Mouse (Mus musculus) kidney, embryonic 16.5 days (tissue): ENCODE results near the gene Edn3. TPM values are rescaled to one million over a fixed set of nuclear protein-coding genes. Genes with fewer than 3 reads are reported as not detected.

Source experiments
- ATAC-seq: fragments of 200-750 bp; cut with Nextera tagmentation; 2 replicates; pipeline ENCODE4 v1.8.0; 2017; ENCODE audit warnings: moderate TSS enrichment; ENCODE audit not compliant: low FRiP score, low TSS enrichment
- H3K27ac ChIP-seq: fragments of 300-500 bp; sonication (generic); 2 replicates; pipeline ENCODE4 v1.5.1; 2014; ENCODE audit warnings: low read length
- H3K27me3 ChIP-seq: fragments of 300-500 bp; sonication (generic); 2 replicates; pipeline ENCODE4 v1.6.1; 2014; ENCODE audit warnings: low read length, control low read depth, mixed read lengths; ENCODE audit not compliant: insufficient read depth
- H3K36me3 ChIP-seq: fragments of 300-500 bp; sonication (generic); 2 replicates; pipeline ENCODE4 v1.6.1; 2014; ENCODE audit warnings: low read length, control low read depth, mixed read lengths; ENCODE audit not compliant: insufficient read depth
- H3K4me1 ChIP-seq: fragments of 300-500 bp; sonication (generic); 2 replicates; pipeline ENCODE4 v1.6.1; 2014; ENCODE audit warnings: low read length, control low read depth, mixed read lengths; ENCODE audit not compliant: insufficient read depth
- H3K4me2 ChIP-seq: fragments of 300-500 bp; sonication (generic); replicated peaks from 2 replicates; pipeline ENCODE4 v1.6.1; 2014; ENCODE audit warnings: low read depth, low read length
- H3K4me3 ChIP-seq: fragments of 300-500 bp; sonication (generic); 2 replicates; pipeline ENCODE4 v1.5.1; 2014; ENCODE audit warnings: mild to moderate bottlenecking, low read length
- H3K9ac ChIP-seq: fragments of 300-500 bp; sonication (generic); replicated peaks from 2 replicates; pipeline ENCODE4 v1.6.1; 2014; ENCODE audit warnings: low read length
- H3K9me3 ChIP-seq: fragments of 300-500 bp; sonication (generic); 2 replicates; pipeline ENCODE4 v1.6.1; 2016; ENCODE audit warnings: low read length, control low read depth
- WGBS: fragments of 180-500 bp; shearing (Covaris S2); extraction: QIAGEN DNeasy Blood & Tissue Kit; methylation state at CpG from one replicate; pipeline ENCODE4 v1.1.7; 2014; 5-methylcytosine and 5-hydroxymethylcytosine counted together
- polyA plus RNA-seq: library from polyadenylated mRNA; unstranded; fragments of >200 nt; fragmentation: Nextera tagmentation; extraction: Ambion mirVana; gene quantifications from 2 replicates; pipeline ENCODE4 v1.2.1, GENCODE M21; 2015

Gene Edn3
- polyA plus RNA-seq, 1 experiment from 2014 or later: 8.6 TPM

DNA sequence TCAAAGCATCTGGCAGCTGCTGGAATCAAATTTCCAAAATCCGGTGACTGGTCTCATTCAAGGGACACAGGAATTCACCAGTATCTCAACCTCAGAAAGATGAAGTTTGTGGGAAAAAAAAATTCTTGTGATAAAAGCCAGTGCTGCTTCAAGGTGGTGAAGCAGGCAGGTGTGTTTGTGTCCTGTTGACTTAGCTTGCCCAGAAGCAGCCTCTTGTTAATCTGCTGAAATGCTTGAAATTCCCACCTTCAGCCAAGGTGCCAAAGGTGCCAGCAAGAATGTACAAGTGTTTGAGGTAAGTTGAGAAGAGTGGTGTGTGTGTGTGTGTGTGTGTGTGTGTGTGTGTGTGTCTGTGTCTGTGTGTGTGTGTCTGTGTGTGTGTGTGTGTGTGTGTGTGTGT is 6.2 kb upstream of the Edn3 start:
- Histone ChIP-seq H3K4me1 (no peaks in the 10 kb centered on the region), H3K27me3 (no peaks in the 10 kb centered on the region), H3K9me3 (no peaks in the 10 kb centered on the region), H3K4me2 (no peak overlapping the region), H3K36me3 (no peaks in the 10 kb centered on the region), H3K4me3 (no peak overlapping the region), H3K27ac (no peak overlapping the region), H3K9ac (no peak overlapping the region)
- WGBS: 53% methylated on average over 1 of the region's 1 CpGs
- ATAC-seq: no peak

DNA sequence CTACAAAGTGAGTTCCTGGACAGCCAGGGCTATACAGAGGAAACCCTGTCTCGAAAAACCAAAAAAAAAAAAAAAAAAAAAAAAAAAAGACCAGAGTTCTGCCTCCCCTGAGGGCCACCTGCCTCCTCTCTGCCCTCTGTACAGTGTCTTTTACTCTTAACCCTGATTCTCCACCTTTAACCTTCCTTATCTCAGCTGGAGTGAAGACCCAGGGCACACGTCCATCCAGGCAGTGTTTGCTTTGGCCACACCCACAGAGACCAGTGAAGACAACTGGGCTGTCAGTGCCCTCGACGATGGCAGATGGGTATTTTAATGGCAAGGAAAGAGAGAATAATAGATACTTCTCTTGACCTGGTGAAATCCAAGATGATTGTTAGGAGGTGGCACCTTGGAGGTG is 1.2 kb upstream of the Edn3 start:
- peaks cover 7% of the 10 kb centered on the region for H3K4me1 ChIP-seq
- H3K4me2 ChIP-seq: no peak overlapping the region
- WGBS: 70% methylated on average over 4 of the region's 4 CpGs
- no peak for ATAC-seq
- H3K27ac ChIP-seq: no peak overlapping the region
- H3K9ac ChIP-seq: no peak overlapping the region
- H3K27me3 ChIP-seq: peaks cover 3% of the 10 kb centered on the region; the same call in 1 of the 2 replicates
- H3K9me3 ChIP-seq: no peaks in the 10 kb centered on the region
- H3K36me3 ChIP-seq: no peaks in the 10 kb centered on the region
- H3K4me3 ChIP-seq: no peak overlapping the region

DNA sequence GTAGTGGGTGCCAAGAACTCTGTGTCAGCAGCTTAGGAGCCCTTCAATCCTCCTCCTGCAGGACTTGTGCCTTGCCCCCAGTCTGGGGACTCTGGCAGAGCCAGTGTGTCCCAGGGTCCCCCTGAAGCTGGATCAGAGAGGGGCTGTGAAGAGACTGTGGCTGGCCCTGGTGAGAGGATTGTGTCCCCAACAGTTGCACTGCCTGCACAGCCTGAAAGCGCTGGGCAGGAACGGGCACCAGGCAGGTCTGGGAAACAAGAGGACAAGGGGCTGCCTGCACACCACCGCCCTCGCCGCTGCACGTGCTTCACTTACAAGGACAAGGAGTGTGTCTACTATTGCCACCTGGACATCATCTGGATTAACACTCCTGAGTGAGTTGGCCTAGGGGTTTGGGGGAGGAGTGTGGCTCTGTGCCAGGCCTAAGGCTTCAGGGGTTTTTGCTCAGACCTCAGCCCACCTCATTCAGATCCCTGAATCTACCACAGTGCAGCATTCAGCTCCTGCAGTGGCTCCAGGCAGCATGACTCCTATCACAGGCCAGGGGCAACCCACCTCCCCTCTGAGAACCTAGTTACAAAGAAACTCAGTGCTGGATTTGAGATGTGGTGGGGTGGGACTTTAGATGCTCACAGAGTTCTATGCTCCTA is 1.2 kb downstream of the Edn3 start:
- Histone ChIP-seq H3K36me3 (no peaks in the 10 kb centered on the region), H3K4me2 (peak overlapping the region; percentile 95), H3K9me3 (no peaks in the 10 kb centered on the region), H3K4me1 (peaks cover 12% of the 10 kb centered on the region), H3K27ac (no peak overlapping the region), H3K4me3 (peak overlapping the region; percentile 57), H3K9ac (peak overlapping the region; percentile 34; the same call in 1 of the 2 replicates), H3K27me3 (peaks cover 3% of the 10 kb centered on the region; the same call in 1 of the 2 replicates)
- peak; percentile 37 for ATAC-seq
- 52% methylated on average over 6 of the region's 6 CpGs for WGBS

DNA sequence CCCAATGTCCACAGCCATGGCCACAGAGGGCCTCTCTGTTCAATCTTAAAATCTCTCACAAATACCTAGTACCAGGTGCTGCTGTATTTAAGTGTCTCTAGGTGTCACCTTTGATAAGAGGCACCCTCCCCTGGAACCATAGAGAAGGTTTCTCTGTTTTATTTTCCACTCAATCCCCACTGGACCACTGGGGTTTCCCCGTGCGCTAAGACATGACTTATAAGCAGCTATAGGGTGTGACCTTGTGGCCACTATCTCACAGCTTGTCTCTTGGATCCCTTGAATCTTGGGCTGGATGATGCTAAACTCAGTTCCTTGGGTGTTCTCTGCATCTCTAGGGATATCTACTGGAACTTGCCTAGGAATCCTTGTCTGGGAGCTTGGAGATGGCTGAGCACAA is 1.9 kb downstream of the Edn3 start:
- Histone ChIP-seq H3K36me3 (no peaks in the 10 kb centered on the region), H3K9ac (no peak overlapping the region), H3K27me3 (peaks cover 3% of the 10 kb centered on the region; the same call in 1 of the 2 replicates), H3K4me1 (peaks cover 12% of the 10 kb centered on the region), H3K4me3 (no peak overlapping the region), H3K27ac (no peak overlapping the region), H3K4me2 (no peak overlapping the region), H3K9me3 (no peaks in the 10 kb centered on the region)
- ATAC-seq: no peak
- 91% methylated on average over 2 of the region's 2 CpGs for WGBS

DNA sequence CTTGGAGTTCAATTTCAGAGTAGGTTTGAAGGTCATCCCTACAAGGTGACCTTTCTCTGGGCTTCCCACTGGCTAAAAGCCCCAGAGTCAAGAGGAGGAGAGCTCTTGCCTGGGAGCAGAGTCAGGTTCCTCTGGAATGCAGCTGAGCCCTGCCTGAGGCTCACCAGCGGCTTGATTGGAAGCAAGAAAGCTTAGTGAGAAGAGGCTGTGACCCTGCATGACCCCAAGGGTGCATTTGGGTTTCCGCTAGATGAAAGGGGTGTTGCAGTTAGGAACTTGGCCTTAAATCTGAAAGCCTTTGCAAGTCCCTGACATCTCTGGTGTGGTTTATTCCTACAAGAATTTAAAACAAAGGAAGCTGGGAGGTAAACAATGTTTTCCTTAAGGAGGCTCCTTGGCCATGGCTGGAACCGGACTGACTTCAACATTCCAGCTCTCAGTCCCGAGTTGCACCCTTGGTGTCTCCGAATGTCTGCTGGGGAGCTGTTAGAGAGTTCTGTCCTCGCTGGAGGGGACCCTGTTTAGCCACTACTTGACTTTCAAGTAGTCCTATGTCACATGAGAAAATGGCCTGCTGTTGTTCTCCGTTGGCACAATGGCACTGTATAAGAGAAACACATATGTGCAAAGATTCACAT is 8.6 kb downstream of the Edn3 start:
- ATAC-seq: 0 out of 2 replicates have a peak, but pooled peaks have one; percentile 36
- H3K9me3 ChIP-seq: no peaks in the 10 kb centered on the region
- no peak overlapping the region for H3K4me3 ChIP-seq
- no peaks in the 10 kb centered on the region for H3K36me3 ChIP-seq
- H3K4me1 ChIP-seq: peaks cover 11% of the 10 kb centered on the region; the same call in 1 of the 2 replicates
- H3K27ac ChIP-seq: no peak overlapping the region
- H3K4me2 ChIP-seq: no peak overlapping the region
- no peaks in the 10 kb centered on the region for H3K27me3 ChIP-seq
- no peak overlapping the region for H3K9ac ChIP-seq
- WGBS: 54% methylated on average over 7 of the region's 7 CpGs

DNA sequence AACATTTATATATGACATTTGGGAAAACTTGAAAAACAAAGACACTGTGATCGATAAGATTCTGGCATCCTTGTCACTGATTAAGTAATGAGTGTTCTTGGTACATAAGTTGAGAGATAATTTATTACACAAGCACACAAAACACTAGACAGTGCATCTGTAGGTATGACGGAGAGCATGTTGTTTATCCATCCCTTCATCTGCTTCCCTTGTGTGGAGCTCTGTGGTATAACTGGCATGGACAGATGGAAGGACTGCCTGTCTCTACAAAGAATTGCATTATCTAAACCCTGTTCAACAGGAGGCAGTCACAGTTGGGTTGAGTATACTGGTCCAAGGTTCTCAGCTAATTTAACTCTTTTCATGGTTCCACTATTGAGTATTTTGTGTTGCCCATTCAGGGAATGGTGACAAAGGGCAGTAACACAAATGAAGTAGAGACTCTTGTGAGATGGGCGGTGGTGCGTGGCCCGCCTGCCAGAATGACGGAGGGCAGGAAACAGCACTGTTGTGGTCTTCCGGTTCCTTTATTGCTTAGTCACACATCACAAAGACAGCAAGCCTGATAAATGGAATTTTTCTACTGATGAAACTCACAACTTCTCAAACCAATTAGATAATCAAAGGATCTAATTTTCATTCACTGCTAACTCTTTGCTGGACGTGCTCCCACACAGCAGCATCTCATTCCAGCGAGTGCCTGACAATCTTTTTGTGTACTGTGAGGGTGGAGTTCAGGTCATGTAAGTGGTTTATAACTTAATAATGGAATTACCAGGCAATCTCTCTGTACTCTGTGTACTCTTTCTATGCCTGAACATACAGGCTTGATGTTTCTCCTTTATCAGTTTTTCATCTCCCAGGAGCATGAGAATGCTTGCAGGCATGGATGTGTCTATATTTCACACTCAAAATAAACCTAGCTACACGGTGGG is 14.0 kb downstream of the Edn3 start:
- 0 out of 2 replicates have a peak, but pooled peaks cover 6% of the 10 kb centered on the region for H3K4me1 ChIP-seq
- no peaks in the 10 kb centered on the region for H3K36me3 ChIP-seq
- no peak overlapping the region for H3K4me2 ChIP-seq
- no peak for ATAC-seq
- H3K27ac ChIP-seq: no peak overlapping the region
- no peak overlapping the region for H3K4me3 ChIP-seq
- H3K27me3 ChIP-seq: no peaks in the 10 kb centered on the region
- H3K9ac ChIP-seq: no peak overlapping the region
- no peaks in the 10 kb centered on the region for H3K9me3 ChIP-seq
- 63% methylated on average over 10 of the region's 10 CpGs for WGBS

DNA sequence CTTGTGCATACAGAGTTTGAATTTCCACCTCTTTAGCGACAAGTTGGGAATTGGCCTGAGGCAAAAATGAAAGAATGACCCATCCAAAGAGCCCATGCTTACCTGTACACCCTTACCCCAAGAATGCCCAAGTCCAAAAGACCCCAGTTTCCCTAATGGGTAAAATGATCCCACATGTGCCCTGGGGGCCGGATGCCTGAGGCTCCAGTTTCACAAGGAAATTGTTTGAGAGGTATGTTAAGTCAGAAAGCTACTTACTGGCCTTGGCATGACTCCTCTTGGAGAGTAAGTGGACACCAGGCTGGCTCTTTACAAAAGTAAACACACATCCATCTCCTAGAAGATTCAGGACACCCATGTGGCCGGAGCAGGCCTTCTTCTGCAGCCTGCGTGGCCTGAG is 21.6 kb downstream of the Edn3 start:
- H3K9ac ChIP-seq: no peak overlapping the region
- WGBS: 60% methylated on average over 4 of the region's 4 CpGs
- H3K4me2 ChIP-seq: no peak overlapping the region
- ATAC-seq: no peak
- no peaks in the 10 kb centered on the region for H3K27me3 ChIP-seq
- no peaks in the 10 kb centered on the region for H3K9me3 ChIP-seq
- no peak overlapping the region for H3K27ac ChIP-seq
- no peaks in the 10 kb centered on the region for H3K36me3 ChIP-seq
- H3K4me1 ChIP-seq: peaks cover 7% of the 10 kb centered on the region; the same call in 1 of the 2 replicates
- H3K4me3 ChIP-seq: no peak overlapping the region

DNA sequence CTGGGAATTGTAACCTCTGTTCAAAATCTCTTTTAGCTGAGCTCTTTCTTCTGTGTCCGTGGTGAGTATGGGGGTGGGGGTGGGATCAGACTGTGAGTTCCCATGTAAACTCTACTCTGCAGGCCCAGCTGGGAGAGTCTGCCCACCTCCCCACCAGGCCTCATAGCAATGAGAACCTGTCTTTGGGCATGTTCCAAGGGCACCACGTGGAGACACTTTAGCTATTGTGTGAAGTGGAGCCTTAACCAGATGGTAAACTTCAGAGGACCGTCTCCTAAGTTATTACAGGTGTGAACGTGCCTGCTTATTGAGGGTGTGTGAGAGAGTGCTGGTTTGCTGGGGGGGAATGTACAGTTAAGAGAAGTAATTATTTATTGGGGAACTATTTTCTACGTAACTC is 22.5 kb downstream of the Edn3 start:
- H3K9ac ChIP-seq: no peak overlapping the region
- H3K36me3 ChIP-seq: no peaks in the 10 kb centered on the region
- no peak overlapping the region for H3K4me2 ChIP-seq
- H3K4me3 ChIP-seq: no peak overlapping the region
- no peaks in the 10 kb centered on the region for H3K27me3 ChIP-seq
- no peaks in the 10 kb centered on the region for H3K9me3 ChIP-seq
- peaks cover 7% of the 10 kb centered on the region; the same call in 1 of the 2 replicates for H3K4me1 ChIP-seq
- 47% methylated on average over 5 of the region's 5 CpGs for WGBS
- no peak for ATAC-seq
- H3K27ac ChIP-seq: no peak overlapping the region

DNA sequence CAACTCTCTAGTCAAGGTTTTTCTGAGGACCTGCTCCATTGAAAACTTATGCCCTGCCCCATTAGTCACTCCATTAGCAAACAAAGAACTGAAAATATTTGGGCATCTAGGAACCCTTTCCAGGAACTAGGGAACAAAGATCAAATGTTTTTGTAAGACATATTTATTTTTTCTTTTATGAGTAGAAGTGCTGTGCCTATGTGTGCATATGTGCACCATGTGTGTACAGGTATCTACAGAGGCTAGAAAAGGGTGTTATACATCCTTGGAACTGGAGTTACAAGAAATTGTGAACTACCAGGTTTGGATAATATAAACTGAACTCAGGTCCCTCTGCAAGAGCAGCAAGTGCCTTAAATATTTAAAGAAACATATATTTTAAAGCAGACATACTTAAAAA is 28.4 kb downstream of the Edn3 start:
- Histone ChIP-seq H3K9ac (no peak overlapping the region), H3K36me3 (no peaks in the 10 kb centered on the region), H3K27ac (no peak overlapping the region), H3K4me2 (no peak overlapping the region), H3K9me3 (no peaks in the 10 kb centered on the region), H3K4me3 (no peak overlapping the region), H3K4me1 (no peaks in the 10 kb centered on the region), H3K27me3 (no peaks in the 10 kb centered on the region)
- no peak for ATAC-seq
